Mouse (Mus musculus) adrenal gland, postnatal 10 days (tissue): ENCODE measurements around the gene Gm20850. TPM values are rescaled to one million over a fixed set of nuclear protein-coding genes. Genes with fewer than 3 reads are reported as not detected.
"Not testable (repeated sequence)": the region's sequence is repeated elsewhere in the genome, so short reads cannot be mapped to it uniquely, and the experiment has no call there.

Source experiments
- DNase-seq: peaks from one replicate; pipeline ENCODE4 v3.0.0; 2021; ENCODE audit warnings: mixed read lengths
- long read RNA-seq, 2 experiments: library from polyadenylated mRNA; stranded (forward); transcript quantifications; one replicate each; pipeline ENCODE4 v2.0.0; 2021
- total RNA-seq, 2 experiments: library from RNA; stranded (reverse); gene quantifications; 2 replicates each; pipeline ENCODE4 v1.2.3; 2021

The Gm20850 gene
- total RNA-seq, result not detected
- long read RNA-seq, experiment 1, result 0 reads
- long read RNA-seq, experiment 2, result 0 reads

- DNase-seq, result not testable (repeated sequence)
These were observed at the start of gene Gm20850 for GRCm38 (mm10) chrY:75715022-75715421. Gene Gm20850, plus strand, starts transcription at chrY:75715322.
